Mouse (Mus musculus) ES-Bruce4 (cell line): ENCODE results near the gene Apold1.

Experiments used
- CTCF ChIP-seq: IDR thresholded peaks from one replicate; pipeline ENCODE4 v1.8.1; 2011; ENCODE audit warnings: low read depth, low read length
- EP300 ChIP-seq: IDR thresholded peaks from 2 replicates; pipeline ENCODE4 v1.6.1; 2011; ENCODE audit warnings: low read depth, low read length; ENCODE audit not compliant: insufficient read depth

GRCm38 (mm10) chr6:134968326-134968725, 13.2 kb upstream of the Apold1 start:
- TF ChIP-seq EP300 (no peak), CTCF (no peak)
